Mouse (Mus musculus): ENCODE data around the gene Lenep.
"Not testable (repeated sequence)": the region's sequence is repeated elsewhere in the genome, so short reads cannot be mapped to it uniquely, and the experiment has no call there.

DNA sequence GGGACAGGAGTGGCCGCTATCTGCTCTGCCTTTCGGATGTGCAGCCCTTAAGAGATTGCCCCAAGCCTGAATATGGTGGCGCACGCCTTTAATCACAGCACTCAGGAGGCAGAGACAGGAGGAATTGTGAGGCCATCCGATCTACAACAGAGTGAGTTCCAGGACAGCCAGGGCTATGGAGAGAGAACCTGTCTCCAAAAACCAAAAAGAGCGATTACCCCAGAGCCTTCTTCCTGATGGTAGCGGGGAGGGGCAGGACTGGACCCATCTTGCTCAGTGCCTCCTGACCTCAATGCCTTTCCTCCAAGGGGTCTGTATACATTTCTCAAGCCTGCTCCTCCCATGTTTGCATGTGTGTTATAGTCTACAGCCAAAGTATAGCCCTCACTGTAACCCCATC is 26.4 kb upstream of the Lenep start:
- TF ChIP-seq GATA1, TAL1 (IDR thresholded peaks at IDR 0.05; ENCODE audit: low read length): not testable (repeated sequence)

Data from erythroblast, embryonic 14.5 days (primary cell).